Mouse (Mus musculus): ENCODE results near the gene Arpc5. TPM values are rescaled to one million over a fixed set of nuclear protein-coding genes. Genes with fewer than 3 reads are reported as not detected.

Arpc5 gene
- polyA plus RNA-seq, 1 experiment from 2014 or later: 195 TPM

- Histone ChIP-seq H3K36me3 (replicated peaks) (no peaks in the 10 kb centered on the region), H3K27me3 (ENCODE audit: poor library complexity, severe bottlenecking) (no peaks in the 10 kb centered on the region), H3K4me1 (peaks cover 38% of the 10 kb centered on the region), H3K9me3 (no peaks in the 10 kb centered on the region), H3K27ac (peak overlapping the region; percentile 44; the same call in 1 of the 2 replicates), H3K4me3 (no peak overlapping the region)
- no peak for DNase-seq (ENCODE audit: extremely low spot score, low spot score)
- WGBS: 72% methylated on average over 18 of the region's 18 CpGs
Observed at GRCm38 (mm10) chr1:152807619-152808391, 41.5 kb downstream of the Arpc5 start.

- Histone ChIP-seq H3K4me1 (peaks cover 41% of the 10 kb centered on the region), H3K36me3 (replicated peaks) (no peaks in the 10 kb centered on the region), H3K27ac (0 out of 2 replicates have a peak overlapping the region, but pooled peaks have one; percentile 44), H3K27me3 (ENCODE audit: poor library complexity, severe bottlenecking) (no peaks in the 10 kb centered on the region), H3K4me3 (no peak overlapping the region), H3K9me3 (no peaks in the 10 kb centered on the region)
- DNase-seq (ENCODE audit: extremely low spot score, low spot score): no peak
- WGBS: 82% methylated on average over 2 of the region's 2 CpGs
Observed at GRCm38 (mm10) chr1:152808392-152808680, 42.0 kb downstream of the Arpc5 start.

GRCm38 (mm10) chr1:152809541-152810252 is 43.4 kb downstream of the Arpc5 start:
- H3K4me1 ChIP-seq: peaks cover 47% of the 10 kb centered on the region
- no peaks in the 10 kb centered on the region for H3K9me3 ChIP-seq
- DNase-seq (ENCODE audit: extremely low spot score, low spot score): no peak
- no peaks in the 10 kb centered on the region for H3K27me3 ChIP-seq (ENCODE audit: poor library complexity, severe bottlenecking)
- H3K4me3 ChIP-seq: no peak overlapping the region
- no peaks in the 10 kb centered on the region for H3K36me3 ChIP-seq (replicated peaks)
- WGBS: 46% methylated on average over 8 of the region's 8 CpGs
- peak overlapping the region; percentile 76 for H3K27ac ChIP-seq

- peak; percentile 44 for DNase-seq (ENCODE audit: extremely low spot score, low spot score)
- 69% methylated on average over 13 of the region's 13 CpGs for WGBS
- Histone ChIP-seq H3K27ac (peak overlapping the region; percentile 44), H3K9me3 (no peaks in the 10 kb centered on the region), H3K4me3 (no peak overlapping the region), H3K27me3 (ENCODE audit: poor library complexity, severe bottlenecking) (no peaks in the 10 kb centered on the region), H3K36me3 (replicated peaks) (no peaks in the 10 kb centered on the region), H3K4me1 (peaks cover 58% of the 10 kb centered on the region)
Observed at GRCm38 (mm10) chr1:152810533-152811439, 44.4 kb downstream of the Arpc5 start.

GRCm38 (mm10) chr1:152815265-152815701 is 48.9 kb downstream of the Arpc5 start:
- no peaks in the 10 kb centered on the region for H3K36me3 ChIP-seq (replicated peaks)
- H3K4me1 ChIP-seq: peaks cover 65% of the 10 kb centered on the region
- H3K9me3 ChIP-seq: no peaks in the 10 kb centered on the region
- WGBS: 60% methylated on average over 7 of the region's 7 CpGs
- H3K27ac ChIP-seq: peak overlapping the region; percentile 48; the same call in 1 of the 2 replicates
- no peaks in the 10 kb centered on the region for H3K27me3 ChIP-seq (ENCODE audit: poor library complexity, severe bottlenecking)
- H3K4me3 ChIP-seq: no peak overlapping the region
- peak; percentile 42 for DNase-seq (ENCODE audit: extremely low spot score, low spot score)

- 38% methylated on average over 12 of the region's 12 CpGs for WGBS
- Histone ChIP-seq H3K36me3 (replicated peaks) (no peaks in the 10 kb centered on the region), H3K4me3 (no peak overlapping the region), H3K4me1 (peaks cover 51% of the 10 kb centered on the region), H3K9me3 (no peaks in the 10 kb centered on the region), H3K27me3 (ENCODE audit: poor library complexity, severe bottlenecking) (no peaks in the 10 kb centered on the region), H3K27ac (peak overlapping the region; percentile 71)
- peak; percentile 45 for DNase-seq (ENCODE audit: extremely low spot score, low spot score)
Observed at GRCm38 (mm10) chr1:152817027-152817769, 50.9 kb downstream of the Arpc5 start.

GRCm38 (mm10) chr1:152817794-152818193 is 51.5 kb downstream of the Arpc5 start:
- H3K4me1 ChIP-seq: peaks cover 50% of the 10 kb centered on the region
- peaks cover 4% of the 10 kb centered on the region; the same call in 1 of the 2 replicates for H3K9me3 ChIP-seq
- H3K27me3 ChIP-seq (ENCODE audit: poor library complexity, severe bottlenecking): no peaks in the 10 kb centered on the region
- WGBS: 69% methylated on average over 10 of the region's 10 CpGs
- DNase-seq (ENCODE audit: extremely low spot score, low spot score): no peak
- no peak overlapping the region for H3K4me3 ChIP-seq
- H3K36me3 ChIP-seq (replicated peaks): no peaks in the 10 kb centered on the region
- H3K27ac ChIP-seq: peak overlapping the region; percentile 32; the same call in 1 of the 2 replicates

- Histone ChIP-seq H3K4me3 (no peak overlapping the region), H3K36me3 (replicated peaks) (no peaks in the 10 kb centered on the region), H3K27ac (no peak overlapping the region), H3K9me3 (peaks cover 6% of the 10 kb centered on the region; the same call in 1 of the 2 replicates), H3K4me1 (peaks cover 41% of the 10 kb centered on the region), H3K27me3 (ENCODE audit: poor library complexity, severe bottlenecking) (no peaks in the 10 kb centered on the region)
- DNase-seq (ENCODE audit: extremely low spot score, low spot score): no peak
- 86% methylated on average over 6 of the region's 6 CpGs for WGBS
Observed at GRCm38 (mm10) chr1:152819558-152819957, 53.2 kb downstream of the Arpc5 start.

GRCm38 (mm10) chr1:152820911-152821695 is 54.8 kb downstream of the Arpc5 start:
- H3K9me3 ChIP-seq: peaks cover 6% of the 10 kb centered on the region; the same call in 1 of the 2 replicates
- WGBS: 89% methylated on average over 7 of the region's 7 CpGs
- no peak for DNase-seq (ENCODE audit: extremely low spot score, low spot score)
- H3K4me1 ChIP-seq: peaks cover 28% of the 10 kb centered on the region
- H3K36me3 ChIP-seq (replicated peaks): no peaks in the 10 kb centered on the region
- H3K27me3 ChIP-seq (ENCODE audit: poor library complexity, severe bottlenecking): no peaks in the 10 kb centered on the region
- H3K27ac ChIP-seq: no peak overlapping the region
- H3K4me3 ChIP-seq: no peak overlapping the region

- WGBS: 88% methylated on average over 4 of the region's 4 CpGs
Observed at GRCm38 (mm10) chr1:152821746-152822145, 55.4 kb downstream of the Arpc5 start.

GRCm38 (mm10) chr1:152824206-152824605 is 57.9 kb downstream of the Arpc5 start:
- no peak overlapping the region for H3K27ac ChIP-seq
- no peaks in the 10 kb centered on the region for H3K36me3 ChIP-seq (replicated peaks)
- peaks cover 6% of the 10 kb centered on the region; the same call in 1 of the 2 replicates for H3K9me3 ChIP-seq
- H3K27me3 ChIP-seq (ENCODE audit: poor library complexity, severe bottlenecking): no peaks in the 10 kb centered on the region
- H3K4me3 ChIP-seq: no peak overlapping the region
- DNase-seq (ENCODE audit: extremely low spot score, low spot score): no peak
- WGBS: 80% methylated on average over 9 of the region's 9 CpGs
- peaks cover 15% of the 10 kb centered on the region; the same call in 1 of the 2 replicates for H3K4me1 ChIP-seq

More at GRCm38 (mm10) chr1:152821746-152822145, 55.4 kb downstream of the Arpc5 start:
- H3K9me3 ChIP-seq: peaks cover 6% of the 10 kb centered on the region; the same call in 1 of the 2 replicates
- DNase-seq (ENCODE audit: extremely low spot score, low spot score): no peak
- H3K4me1 ChIP-seq: peaks cover 22% of the 10 kb centered on the region
- H3K4me3 ChIP-seq: no peak overlapping the region
- no peaks in the 10 kb centered on the region for H3K36me3 ChIP-seq (replicated peaks)
- no peak overlapping the region for H3K27ac ChIP-seq
- no peaks in the 10 kb centered on the region for H3K27me3 ChIP-seq (ENCODE audit: poor library complexity, severe bottlenecking)

Measured in forebrain, embryonic 10.5 days (tissue).